20 mouse cellular contexts compared by ENCODE assay signal in genomic region chr14:48234785-48235519, GRCm38 (mm10).
DNase-seq lines count a peak whose midpoint lies in the region; ATAC-seq lines count a peak whose summit lies in the region.
"Had no signal": no experiment of that assay in that cellular context is flagged by ENCODE, and none has a peak within 500 bp of the region (broad histone marks: within the 10 kb centered on the region; RNA-seq: fewer than 3 reads in every experiment).

No protein-coding gene starts in this region.

- H3K4me3 ChIP-seq in forebrain, embryonic 15.5 days, result no peak overlapping the region
- H3K4me3 ChIP-seq in forebrain, embryonic 12.5 days (replicated peaks), result no peak overlapping the region
- no peak overlapping the region for H3K4me3 ChIP-seq in hindbrain, embryonic 16.5 days (ENCODE audit: low read length)
- H3K4me3 ChIP-seq: embryonic facial prominence, embryonic 10.5 days; heart, embryonic 10.5 days had no signal

- no peak overlapping the region for H3K27ac ChIP-seq in forebrain, embryonic 15.5 days (replicated peaks)
- no peak overlapping the region for H3K27ac ChIP-seq in forebrain, embryonic 12.5 days
- no peak overlapping the region for H3K27ac ChIP-seq in hindbrain, embryonic 16.5 days (ENCODE audit: low read depth, low read length)
- H3K27ac ChIP-seq: embryonic facial prominence, embryonic 10.5 days; heart, embryonic 10.5 days; macrophage; stomach, postnatal 0 days had no signal

- intact Hi-C loops in left cerebral cortex, postnatal 4 days (cut with DNase I), result no loop called here

- no peaks in the 10 kb centered on the region for H3K27me3 ChIP-seq in forebrain, embryonic 15.5 days
- H3K27me3 ChIP-seq in forebrain, embryonic 12.5 days, result no peaks in the 10 kb centered on the region
- no peaks in the 10 kb centered on the region for H3K27me3 ChIP-seq in hindbrain, embryonic 16.5 days (replicated peaks; ENCODE audit: control insufficient read depth, insufficient read depth, low read length)

- WGBS in forebrain, embryonic 15.5 days, result 64% methylated on average over 20 of the region's 20 CpGs
- 89% methylated on average over 20 of the region's 20 CpGs for WGBS in forebrain, embryonic 12.5 days
- 62% methylated on average over 20 of the region's 20 CpGs for WGBS in hindbrain, embryonic 16.5 days

- ATAC-seq in forebrain, embryonic 15.5 days (replicated peaks), result peak; percentile 55
- no peak for ATAC-seq in forebrain, embryonic 12.5 days (ENCODE audit: low FRiP score)
- peak; percentile 56 for ATAC-seq in hindbrain, embryonic 16.5 days
- ATAC-seq: activated CD4-positive, CD25-positive, alpha-beta regulatory T cell, adult 4 months; intestine, postnatal 0 days had no signal

- H3K36me3 ChIP-seq in forebrain, embryonic 15.5 days, result no peaks in the 10 kb centered on the region
- no peaks in the 10 kb centered on the region for H3K36me3 ChIP-seq in forebrain, embryonic 12.5 days (replicated peaks)
- no peaks in the 10 kb centered on the region for H3K36me3 ChIP-seq in hindbrain, embryonic 16.5 days (ENCODE audit: control insufficient read depth, insufficient read depth, low read length)
- H3K36me3 ChIP-seq: embryonic facial prominence, embryonic 10.5 days; heart, embryonic 10.5 days had no signal

- no peaks in the 10 kb centered on the region for H3K9me3 ChIP-seq in forebrain, embryonic 15.5 days
- H3K9me3 ChIP-seq in forebrain, embryonic 12.5 days, result no peaks in the 10 kb centered on the region
- H3K9me3 ChIP-seq in hindbrain, embryonic 16.5 days (ENCODE audit: control insufficient read depth, low read length), result no peaks in the 10 kb centered on the region
- H3K9me3 ChIP-seq: embryonic facial prominence, embryonic 10.5 days; heart, embryonic 10.5 days had no signal

- H3K9ac ChIP-seq in forebrain, embryonic 15.5 days (replicated peaks), result no peak overlapping the region
- H3K9ac ChIP-seq in forebrain, embryonic 12.5 days, result no peak overlapping the region
- no peak overlapping the region for H3K9ac ChIP-seq in hindbrain, embryonic 16.5 days (ENCODE audit: low read depth, low read length)
- H3K9ac ChIP-seq: lung, embryonic 14.5 days had no signal

- no peak overlapping the region for H3K4me2 ChIP-seq in forebrain, embryonic 15.5 days (replicated peaks)
- H3K4me2 ChIP-seq in forebrain, embryonic 12.5 days, result no peak overlapping the region
- H3K4me2 ChIP-seq in hindbrain, embryonic 16.5 days (ENCODE audit: low read length), result no peak overlapping the region
- H3K4me2 ChIP-seq: liver, embryonic 11.5 days; lung, embryonic 14.5 days had no signal

- peak; percentile 75 for DNase-seq in brain, adult 2 months (ENCODE audit: low read depth, low spot score)
- DNase-seq in cerebellum, adult 8-10 months, result peak; percentile 52
- DNase-seq in left cerebral cortex, postnatal 4 days, result no peak
- no peak for DNase-seq in frontal cortex, postnatal 25 days (ENCODE audit: low spot score in 2 of 2)
- DNase-seq: adrenal gland, postnatal 25 days; gastrocnemius, postnatal 10 days; heart, postnatal 36 days; kidney, postnatal 14 days; lung, embryonic 14.5 days; thymus, postnatal 25 days had no signal

- peaks cover 9% of the 10 kb centered on the region; the same call in 1 of the 2 replicates for H3K4me1 ChIP-seq in forebrain, embryonic 15.5 days
- H3K4me1 ChIP-seq in forebrain, embryonic 12.5 days, result peaks cover 8% of the 10 kb centered on the region; the same call in 1 of the 2 replicates
- H3K4me1 ChIP-seq in hindbrain, embryonic 16.5 days (ENCODE audit: control insufficient read depth, insufficient read depth, low read depth, low read length), result no peaks in the 10 kb centered on the region
- H3K4me1 ChIP-seq: heart, embryonic 10.5 days had no signal

Comparison
In these comparisons a context has a peak if more than half of its experiments do, and no peak if none do; other contexts are left out.
1. DNase-seq: peak in brain, adult 2 months (single experiment) and cerebellum, adult 8-10 months (single experiment); none in left cerebral cortex, postnatal 4 days (single experiment) and frontal cortex, postnatal 25 days (0 of 2).